Mouse (Mus musculus) spleen, adult 18-20 months (tissue): ENCODE measurements around the gene Mrap.

Source experiments
- DNase-seq, 2 experiments: peaks; one replicate each; pipeline ENCODE4 v3.0.0; 2022; ENCODE audit warnings: mixed read lengths in 2 of 2

Mrap gene

DNA sequence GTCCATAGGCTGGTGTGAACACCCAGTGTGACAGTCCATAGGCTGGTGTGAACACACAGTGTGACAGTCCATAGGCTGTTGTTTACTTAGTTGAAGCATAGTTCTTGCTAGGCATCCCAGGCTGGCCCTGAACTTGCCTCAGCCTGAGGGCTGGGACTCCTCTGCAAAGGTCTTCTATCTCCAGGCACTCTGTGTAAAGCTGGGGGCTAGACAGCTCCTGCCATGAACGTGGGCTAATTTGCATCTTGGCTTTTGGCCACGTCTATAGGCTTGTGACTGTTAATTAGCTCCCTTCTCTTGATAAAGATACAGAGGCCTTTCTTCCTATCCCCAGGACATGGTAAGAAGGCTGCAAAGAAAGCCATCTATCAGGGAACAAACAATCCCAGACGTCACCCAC lies 21.3 kb downstream of the Mrap start:
- no peak for DNase-seq

- no peak for DNase-seq
Observed at GRCm38 (mm10) chr16:90760515-90760914, 22.5 kb downstream of the Mrap start.

GRCm38 (mm10) chr16:90765195-90765877 lies 27.3 kb downstream of the Mrap start:
- DNase-seq, result no peak

- no peak for DNase-seq
Observed at GRCm38 (mm10) chr16:90766919-90767454, 29.0 kb downstream of the Mrap start.

DNA sequence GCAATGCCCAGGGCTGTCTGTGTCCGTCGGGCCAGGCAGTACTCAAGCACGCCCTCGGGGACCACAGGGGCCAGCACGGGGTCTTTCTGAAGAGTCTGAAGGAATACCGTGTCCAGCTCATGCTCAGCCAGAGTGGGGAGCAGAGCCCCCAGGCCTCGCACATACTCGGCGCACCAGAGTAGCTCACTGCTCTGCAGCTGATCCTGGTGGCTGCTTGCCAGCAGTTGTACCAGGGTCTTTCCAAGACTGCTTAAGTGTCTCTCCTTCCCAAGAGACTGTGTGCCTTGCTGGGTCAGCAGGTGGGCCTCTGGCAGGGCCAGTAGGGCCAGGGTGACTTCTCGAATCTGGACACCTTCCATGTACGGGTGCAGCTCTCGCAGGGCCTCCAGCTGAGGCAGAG lies 36.2 kb downstream of the Mrap start:
- no peak for DNase-seq

GRCm38 (mm10) chr16:90774646-90775045 lies 36.6 kb downstream of the Mrap start:
- no peak for DNase-seq

DNA sequence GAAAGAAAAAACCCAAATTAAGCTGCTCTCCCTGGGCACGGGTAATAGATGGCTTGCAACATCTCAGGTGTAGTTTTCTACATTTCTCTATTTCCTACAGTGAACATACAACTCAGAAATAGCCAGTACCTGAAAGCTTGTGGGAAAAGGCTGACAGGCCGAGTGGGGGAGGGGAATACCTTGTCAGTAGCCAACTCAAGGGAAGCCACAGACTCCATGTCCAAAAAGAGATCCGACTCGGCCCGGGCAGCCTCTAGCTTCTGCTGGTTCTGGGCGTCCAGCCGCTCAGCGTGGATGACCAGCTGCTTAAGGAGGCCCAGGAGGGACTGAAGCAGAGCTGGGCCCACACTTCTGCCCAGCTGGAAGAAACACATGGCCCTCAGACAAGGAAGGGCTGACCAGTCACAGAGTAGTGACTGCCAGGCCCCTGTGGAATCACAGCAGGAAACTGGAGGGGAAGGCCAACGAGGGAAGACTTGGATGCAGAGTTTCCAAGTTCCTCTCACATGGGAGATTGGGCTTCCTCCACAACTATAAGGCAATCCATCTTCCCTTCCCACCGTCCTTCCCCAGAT lies 38.0 kb downstream of the Mrap start:
- DNase-seq, result no peak

- DNase-seq, result no peak
Observed at GRCm38 (mm10) chr16:90779783-90780182, 41.8 kb downstream of the Mrap start.

DNA sequence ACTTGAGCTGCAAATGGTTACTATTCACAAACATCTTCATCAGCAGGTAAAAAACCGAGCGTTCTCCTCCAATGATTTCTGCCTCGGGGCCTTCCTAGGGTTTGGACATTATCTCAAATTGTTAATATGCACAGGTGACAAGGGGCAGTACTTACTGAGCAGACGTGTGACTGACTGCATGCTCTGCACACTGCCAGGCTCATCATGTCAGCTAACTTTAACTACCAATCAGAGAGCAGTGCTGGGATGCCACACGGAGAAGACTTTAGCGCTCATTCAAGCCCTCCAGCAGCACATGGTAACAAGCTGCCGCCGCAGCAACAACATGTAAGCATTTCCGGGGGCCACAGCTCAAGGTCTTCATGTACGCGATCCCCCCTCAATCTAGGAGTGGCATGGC lies 45.3 kb downstream of the Mrap start:
- DNase-seq, result no peak

DNA sequence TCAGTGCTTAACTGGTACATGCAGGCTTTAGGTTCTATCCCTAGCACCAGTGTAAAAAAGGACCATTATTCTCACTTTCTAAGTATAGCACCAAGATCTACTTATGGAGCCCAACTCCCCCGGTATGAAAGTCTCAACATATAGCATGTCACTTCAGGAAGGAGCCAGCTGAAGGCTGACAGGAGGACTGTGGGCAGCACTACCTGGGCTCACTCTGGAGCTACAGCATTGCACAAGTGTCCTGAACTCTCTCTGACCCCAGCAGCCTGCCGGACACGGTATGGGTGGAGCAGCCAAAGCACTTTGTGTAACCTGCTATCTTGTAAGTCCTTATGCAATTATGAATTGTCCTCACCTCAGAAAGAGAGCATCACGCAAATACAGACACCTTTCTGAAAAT lies 47.2 kb downstream of the Mrap start:
- no peak for DNase-seq

DNA sequence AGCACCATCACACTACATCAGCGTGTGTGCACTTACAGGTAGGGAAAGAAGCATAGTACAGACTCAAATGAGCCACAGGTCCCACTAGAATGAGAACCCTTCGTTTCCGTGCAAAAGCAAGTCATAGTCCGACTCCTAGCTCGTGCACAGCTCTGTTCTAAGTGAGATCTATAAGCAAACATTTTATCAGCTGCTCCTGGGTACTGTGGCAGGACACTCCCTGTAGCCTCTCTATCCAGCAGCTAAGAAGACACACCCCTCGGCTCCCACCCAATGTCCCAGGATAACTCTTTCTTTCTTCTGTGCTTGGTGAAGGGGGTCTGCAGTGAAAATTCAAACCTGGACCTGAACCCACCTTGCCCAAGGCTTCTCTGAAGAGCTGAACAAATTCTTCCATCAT lies 50.6 kb downstream of the Mrap start:
- no peak for DNase-seq

DNA sequence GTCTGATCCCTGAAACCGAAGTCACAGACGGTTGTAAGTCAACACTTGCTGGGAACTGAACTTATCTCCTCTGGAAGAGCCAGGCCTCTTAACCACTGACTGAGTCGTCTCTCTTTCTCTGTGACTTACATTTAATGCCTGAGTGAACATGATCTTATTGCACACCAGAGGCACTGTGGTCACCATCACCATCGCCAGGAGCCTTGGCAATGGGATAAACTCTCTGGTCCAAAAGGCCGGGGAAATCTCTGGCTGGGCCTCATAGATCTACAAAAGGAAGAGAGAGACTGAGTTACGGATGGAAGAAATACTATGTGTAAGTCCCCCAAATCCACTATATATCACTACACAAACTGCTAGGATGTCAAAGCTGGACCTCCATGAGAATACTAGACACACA lies 52.9 kb downstream of the Mrap start:
- DNase-seq, result no peak

GRCm38 (mm10) chr16:90792066-90792465 lies 54.1 kb downstream of the Mrap start:
- DNase-seq, result no peak

GRCm38 (mm10) chr16:90792500-90792899 lies 54.5 kb downstream of the Mrap start:
- no peak for DNase-seq

- DNase-seq, result no peak
Observed at GRCm38 (mm10) chr16:90794708-90795107, 56.7 kb downstream of the Mrap start.

- DNase-seq, result no peak
Observed at GRCm38 (mm10) chr16:90798446-90798845, 60.4 kb downstream of the Mrap start.

GRCm38 (mm10) chr16:90798848-90799247 lies 60.8 kb downstream of the Mrap start:
- DNase-seq, result no peak
